Mouse (Mus musculus): Measurements from ENCODE around the gene Sall1. TPM values are rescaled to one million over a fixed set of nuclear protein-coding genes. Genes with fewer than 3 reads are reported as not detected.

The Sall1 gene
- polyA plus RNA-seq (2017; shearing (Covaris generic)) = not detected

GRCm38 (mm10) chr8:89043940-89044339, at the start of gene Sall1:
Gene Sall1 (minus strand): TSS chr8:89044162.

